20 mouse cellular contexts compared by ENCODE assay signal in genomic region chr9:63981912-63982311, GRCm38 (mm10). TPM values are rescaled to one million over a fixed set of nuclear protein-coding genes. Genes with fewer than 3 reads are reported as not detected.
DNase-seq lines count a peak whose midpoint lies in the region; ATAC-seq lines count a peak whose summit lies in the region.
"Had no signal": no experiment of that assay in that cellular context is flagged by ENCODE, and none has a peak within 500 bp of the region (broad histone marks: within the 10 kb centered on the region; RNA-seq: fewer than 3 reads in every experiment).

No protein-coding gene starts in this region.

- ATAC-seq in embryonic facial prominence, embryonic 12.5 days (ENCODE audit: insufficient number of reproducible peaks, insufficient read depth, low FRiP score, low TSS enrichment): no peak
- no peak for ATAC-seq in lung, embryonic 16.5 days (ENCODE audit: low read depth)
- ATAC-seq: forebrain, embryonic 13.5 days; liver, postnatal 0 days had no signal

- H3K27ac ChIP-seq in embryonic facial prominence, embryonic 12.5 days: peak overlapping the region; percentile 32; the same call in 1 of the 2 replicates
- no peak overlapping the region for H3K27ac ChIP-seq in embryonic facial prominence, embryonic 10.5 days (replicated peaks)
- peak overlapping the region; percentile 20; the same call in 1 of the 2 replicates for H3K27ac ChIP-seq in lung, embryonic 16.5 days (ENCODE audit: low read length)
- H3K27ac ChIP-seq: hindbrain, embryonic 14.5 days had no signal

- intact Hi-C loops in heart, postnatal 14 days (cut with DNase I): no loop called here

- WGBS in embryonic facial prominence, embryonic 12.5 days: 70% methylated on average over 4 of the region's 4 CpGs
- WGBS in embryonic facial prominence, embryonic 10.5 days: 79% methylated on average over 4 of the region's 4 CpGs
- 73% methylated on average over 4 of the region's 4 CpGs for WGBS in lung, embryonic 16.5 days

- no peaks in the 10 kb centered on the region for H3K27me3 ChIP-seq in embryonic facial prominence, embryonic 12.5 days
- no peaks in the 10 kb centered on the region for H3K27me3 ChIP-seq in embryonic facial prominence, embryonic 10.5 days (replicated peaks; ENCODE audit: low read depth, poor library complexity, severe bottlenecking)
- H3K27me3 ChIP-seq in lung, embryonic 16.5 days (ENCODE audit: control insufficient read depth, insufficient read depth, low read depth, low read length): no peaks in the 10 kb centered on the region
- H3K27me3 ChIP-seq: forebrain, embryonic 13.5 days; kidney, embryonic 15.5 days; stomach, embryonic 15.5 days had no signal

- no peak overlapping the region for H3K4me2 ChIP-seq in embryonic facial prominence, embryonic 12.5 days (replicated peaks)
- no peak overlapping the region for H3K4me2 ChIP-seq in lung, embryonic 16.5 days (ENCODE audit: low read depth, low read length)
- H3K4me2 ChIP-seq: forebrain, embryonic 13.5 days; hindbrain, embryonic 14.5 days; kidney, embryonic 15.5 days; stomach, embryonic 15.5 days had no signal

- H3K4me3 ChIP-seq in embryonic facial prominence, embryonic 12.5 days: no peak overlapping the region
- no peak overlapping the region for H3K4me3 ChIP-seq in embryonic facial prominence, embryonic 10.5 days
- H3K4me3 ChIP-seq in lung, embryonic 16.5 days (ENCODE audit: low read length): no peak overlapping the region
- H3K4me3 ChIP-seq: erythroblast, embryonic 14.5 days; forebrain, embryonic 13.5 days; kidney, embryonic 15.5 days; stomach, embryonic 15.5 days had no signal

- peaks cover 81% of the 10 kb centered on the region for H3K4me1 ChIP-seq in embryonic facial prominence, embryonic 12.5 days
- H3K4me1 ChIP-seq in embryonic facial prominence, embryonic 10.5 days: peaks cover 99% of the 10 kb centered on the region
- H3K4me1 ChIP-seq in lung, embryonic 16.5 days (replicated peaks; ENCODE audit: control insufficient read depth, insufficient read depth, low read length): peaks cover 86% of the 10 kb centered on the region

- no peaks in the 10 kb centered on the region for H3K9me3 ChIP-seq in embryonic facial prominence, embryonic 12.5 days
- H3K9me3 ChIP-seq in embryonic facial prominence, embryonic 10.5 days: no peaks in the 10 kb centered on the region
- H3K9me3 ChIP-seq in lung, embryonic 16.5 days (ENCODE audit: control insufficient read depth, low read length): no peaks in the 10 kb centered on the region
- H3K9me3 ChIP-seq: forebrain, embryonic 13.5 days; kidney, embryonic 15.5 days; stomach, embryonic 15.5 days had no signal

- no peak for DNase-seq in embryonic facial prominence, embryonic 10.5 days (ENCODE audit: low spot score)
- peak; percentile 31 to 57 for DNase-seq in heart, postnatal 14 days
- no peak for DNase-seq in heart, adult 9 months (ENCODE audit: low spot score in 2 of 2)
- DNase-seq in lung, postnatal 14 days: no peak
- DNase-seq in yolk sac, embryonic 10.5 days (ENCODE audit: low spot score): no peak
- DNase-seq: B cell, adult 2 months; cerebellum, postnatal 36 days; gastrocnemius, postnatal 10 days; liver, postnatal 0 days; lung, postnatal 4 days; right cerebral cortex, postnatal 25 days; thymus, adult 18-20 months; thymus, postnatal 4 days had no signal

- H3K9ac ChIP-seq in embryonic facial prominence, embryonic 12.5 days: no peak overlapping the region
- 0 out of 2 replicates have a peak overlapping the region, but pooled peaks have one; percentile 13 for H3K9ac ChIP-seq in lung, embryonic 16.5 days (ENCODE audit: low read length)
- H3K9ac ChIP-seq: forebrain, embryonic 13.5 days; hindbrain, embryonic 14.5 days; kidney, embryonic 15.5 days; liver, postnatal 0 days; stomach, embryonic 15.5 days had no signal

- no peaks in the 10 kb centered on the region for H3K36me3 ChIP-seq in embryonic facial prominence, embryonic 12.5 days
- H3K36me3 ChIP-seq in embryonic facial prominence, embryonic 10.5 days (replicated peaks): peaks cover 37% of the 10 kb centered on the region
- H3K36me3 ChIP-seq in lung, embryonic 16.5 days (ENCODE audit: control insufficient read depth, insufficient read depth, low read length): peaks cover 4% of the 10 kb centered on the region; the same call in 1 of the 2 replicates
- H3K36me3 ChIP-seq: stomach, embryonic 15.5 days had no signal

RNA-seq across cellular contexts. Expression of gene Smad6, which starts 39.9 kb away (rescaled TPM):
- polyA plus RNA-seq in embryonic facial prominence, embryonic 12.5 days (2016; fragmentation: Nextera tagmentation; extraction: Ambion mirVana): 25.4 and 26.0 TPM in 2 replicates
- 7.2 and 7.3 TPM in 2 replicates for polyA plus RNA-seq in embryonic facial prominence, embryonic 10.5 days (2016; fragmentation: Nextera tagmentation; extraction: Ambion mirVana)
- 10 to 100 TPM; 13.6 to 15.5 TPM for total RNA-seq in heart, postnatal 14 days (2021)
- polyA plus RNA-seq in lung, embryonic 16.5 days (2015; fragmentation: Nextera tagmentation; extraction: Ambion mirVana): 6.8 and 8.6 TPM in 2 replicates

Comparison
In these comparisons a context has a peak if more than half of its experiments do, and no peak if none do; other contexts are left out.
1. DNase-seq: peak in heart, postnatal 14 days (2 of 2); none in embryonic facial prominence, embryonic 10.5 days (single experiment), heart, adult 9 months (0 of 2), lung, postnatal 14 days (single experiment) and yolk sac, embryonic 10.5 days (single experiment).